ENCODE assay signal across 8 mouse cellular contexts in the genomic region with DNA sequence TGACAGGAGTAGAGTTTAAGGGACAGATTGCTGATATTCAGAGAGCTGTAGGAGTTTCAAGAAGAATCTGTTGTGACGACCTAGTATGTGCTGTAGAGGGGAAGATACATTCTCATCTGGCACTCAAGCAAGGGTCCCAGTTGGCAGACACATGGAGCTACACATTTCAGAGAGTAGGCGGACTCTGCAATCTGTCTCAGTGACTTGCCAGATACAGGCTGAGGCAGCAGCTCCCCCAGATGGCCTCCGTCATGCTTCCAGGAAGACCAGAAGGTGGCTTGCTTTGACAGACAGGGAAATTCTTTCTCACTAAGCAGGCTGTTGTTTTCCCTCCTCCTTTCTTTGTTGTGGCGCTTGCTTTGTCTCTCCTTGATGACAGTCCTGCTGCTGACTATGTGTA.
DNase-seq lines count a peak whose midpoint lies in the region; ATAC-seq and TF ChIP-seq lines count a peak whose summit lies in the region.

No protein-coding gene starts in this region.

- TF ChIP-seq POLR2A in heart, adult 2 months (IDR thresholded peaks at IDR 0.05; ENCODE audit: insufficient read depth, low read depth, low read length) = no peak
- no peak for TF ChIP-seq POLR2A in thymus, adult 2 months (IDR thresholded peaks at IDR 0.05; ENCODE audit: control insufficient read depth, extremely low read depth, insufficient read depth, low read length, poor library complexity)

- no peak for ATAC-seq in kidney, postnatal 0 days (replicated peaks; ENCODE audit: low FRiP score, low read depth)
- ATAC-seq in liver, embryonic 13.5 days (ENCODE audit: low read depth) = no peak

- peak; percentile 33 to 36 for DNase-seq in heart, adult 2 months
- DNase-seq in heart, adult 11 months = no peak
- DNase-seq in adrenal gland, postnatal 14 days = peak; percentile 46
- peak; percentile 17 for DNase-seq in embryonic facial prominence, embryonic 10.5 days (ENCODE audit: low spot score)
- DNase-seq in kidney, postnatal 0 days (ENCODE audit: low spot score) = peak; percentile 65
- DNase-seq in liver, embryonic 13.5 days = peak; percentile 11
- DNase-seq in thymus, adult 2 months = peak; percentile 23
- DNase-seq in spleen, postnatal 10 days (ENCODE audit: low spot score in 2 of 2) = no peak

- H3K4me3 ChIP-seq in heart, adult 2 months = no peak overlapping the region
- no peak overlapping the region for H3K4me3 ChIP-seq in embryonic facial prominence, embryonic 10.5 days
- H3K4me3 ChIP-seq in kidney, postnatal 0 days (replicated peaks; ENCODE audit: low read depth, low read length) = no peak overlapping the region
- H3K4me3 ChIP-seq in liver, embryonic 13.5 days (replicated peaks) = no peak overlapping the region
- H3K4me3 ChIP-seq in thymus, adult 2 months (ENCODE audit: control insufficient read depth, insufficient read depth, low read length) = no peak overlapping the region

- no peaks in the 10 kb centered on the region for H3K4me1 ChIP-seq in heart, adult 2 months (ENCODE audit: control insufficient read depth, insufficient read depth, low read length)
- H3K4me1 ChIP-seq in embryonic facial prominence, embryonic 10.5 days = no peaks in the 10 kb centered on the region
- no peaks in the 10 kb centered on the region for H3K4me1 ChIP-seq in kidney, postnatal 0 days (replicated peaks; ENCODE audit: insufficient read depth, low read length)
- peaks cover 28% of the 10 kb centered on the region for H3K4me1 ChIP-seq in liver, embryonic 13.5 days (replicated peaks)
- H3K4me1 ChIP-seq in thymus, adult 2 months (replicated peaks; ENCODE audit: control insufficient read depth, insufficient read depth, low read length) = no peaks in the 10 kb centered on the region

- WGBS in heart, adult 2 months = 50% methylated on average over 4 of the region's 4 CpGs
- 45% methylated on average over 4 of the region's 4 CpGs for WGBS in embryonic facial prominence, embryonic 10.5 days
- 24% methylated on average over 4 of the region's 4 CpGs for WGBS in kidney, postnatal 0 days
- WGBS in liver, embryonic 13.5 days (ENCODE audit: insufficient replicate concordance) = 42% methylated on average over 4 of the region's 4 CpGs
- 69% methylated on average over 4 of the region's 4 CpGs for WGBS in thymus, adult 2 months

- H3K79me2 ChIP-seq in heart, adult 2 months (replicated peaks; ENCODE audit: control insufficient read depth, insufficient read depth, low read length) = no peaks in the 10 kb centered on the region

- H3K27me3 ChIP-seq in heart, adult 2 months (ENCODE audit: control insufficient read depth, insufficient read depth, low read length) = no peaks in the 10 kb centered on the region
- H3K27me3 ChIP-seq in embryonic facial prominence, embryonic 10.5 days (replicated peaks; ENCODE audit: low read depth, poor library complexity, severe bottlenecking) = no peaks in the 10 kb centered on the region
- H3K27me3 ChIP-seq in kidney, postnatal 0 days (ENCODE audit: insufficient read depth, low read length) = no peaks in the 10 kb centered on the region
- no peaks in the 10 kb centered on the region for H3K27me3 ChIP-seq in liver, embryonic 13.5 days
- no peaks in the 10 kb centered on the region for H3K27me3 ChIP-seq in thymus, adult 2 months (ENCODE audit: control insufficient read depth, insufficient read depth, low read length)

- no peaks in the 10 kb centered on the region for H3K36me3 ChIP-seq in heart, adult 2 months (ENCODE audit: control insufficient read depth, insufficient read depth, low read length)
- no peaks in the 10 kb centered on the region for H3K36me3 ChIP-seq in embryonic facial prominence, embryonic 10.5 days (replicated peaks)
- no peaks in the 10 kb centered on the region for H3K36me3 ChIP-seq in kidney, postnatal 0 days (ENCODE audit: insufficient read depth, low read length)
- no peaks in the 10 kb centered on the region for H3K36me3 ChIP-seq in liver, embryonic 13.5 days
- H3K36me3 ChIP-seq in thymus, adult 2 months (ENCODE audit: control insufficient read depth, insufficient read depth, low read length) = no peaks in the 10 kb centered on the region

- TF ChIP-seq CTCF in heart, adult 2 months (IDR thresholded peaks at IDR 0.05) = peak; percentile 49
- peak; percentile 52; the same call in 1 of the 2 replicates for TF ChIP-seq CTCF in kidney, postnatal 0 days (IDR thresholded peaks at IDR 0.05; ENCODE audit: low read depth)
- TF ChIP-seq CTCF in thymus, adult 2 months (IDR thresholded peaks at IDR 0.05; ENCODE audit: borderline replicate concordance, control insufficient read depth, extremely low read depth, insufficient read depth, low read length, poor library complexity) = no peak

- no peak for TF ChIP-seq EP300 in heart, adult 2 months (IDR thresholded peaks at IDR 0.05; ENCODE audit: insufficient read depth, low read depth, low read length)

- no peak overlapping the region for H3K27ac ChIP-seq in heart, adult 2 months
- no peak overlapping the region for H3K27ac ChIP-seq in embryonic facial prominence, embryonic 10.5 days (replicated peaks)
- no peak overlapping the region for H3K27ac ChIP-seq in kidney, postnatal 0 days
- H3K27ac ChIP-seq in liver, embryonic 13.5 days = no peak overlapping the region
- no peak overlapping the region for H3K27ac ChIP-seq in thymus, adult 2 months (ENCODE audit: control insufficient read depth, insufficient read depth, low read length)

- intact Hi-C loops in heart, adult 2 months (cut with DNase I) = no loop called here

- H3K9ac ChIP-seq in heart, adult 2 months (ENCODE audit: low read depth, low read length) = no peak overlapping the region
- no peak overlapping the region for H3K9ac ChIP-seq in kidney, postnatal 0 days (ENCODE audit: low read depth, low read length)
- H3K9ac ChIP-seq in liver, embryonic 13.5 days = no peak overlapping the region

- no peaks in the 10 kb centered on the region for H3K9me3 ChIP-seq in embryonic facial prominence, embryonic 10.5 days
- H3K9me3 ChIP-seq in kidney, postnatal 0 days (replicated peaks; ENCODE audit: low read length) = no peaks in the 10 kb centered on the region
- no peaks in the 10 kb centered on the region for H3K9me3 ChIP-seq in liver, embryonic 13.5 days (replicated peaks)

- H3K4me2 ChIP-seq in kidney, postnatal 0 days (ENCODE audit: low read length) = no peak overlapping the region
- H3K4me2 ChIP-seq in liver, embryonic 13.5 days = no peak overlapping the region

Comparison
In these comparisons a context has a peak if more than half of its experiments do, and no peak if none do; other contexts are left out.
1. DNase-seq: peak in heart, adult 2 months (2 of 2), adrenal gland, postnatal 14 days (single experiment), embryonic facial prominence, embryonic 10.5 days (single experiment), kidney, postnatal 0 days (single experiment), liver, embryonic 13.5 days (single experiment) and thymus, adult 2 months (single experiment); none in heart, adult 11 months (single experiment) and spleen, postnatal 10 days (0 of 2).